Mouse (Mus musculus) layer of hippocampus, adult 9-11 months (tissue): Measurements from ENCODE around the gene Ly86.

Experiments used
- DNase-seq: peaks from one replicate; pipeline ENCODE4 v3.0.0; 2022

Gene Ly86

DNA sequence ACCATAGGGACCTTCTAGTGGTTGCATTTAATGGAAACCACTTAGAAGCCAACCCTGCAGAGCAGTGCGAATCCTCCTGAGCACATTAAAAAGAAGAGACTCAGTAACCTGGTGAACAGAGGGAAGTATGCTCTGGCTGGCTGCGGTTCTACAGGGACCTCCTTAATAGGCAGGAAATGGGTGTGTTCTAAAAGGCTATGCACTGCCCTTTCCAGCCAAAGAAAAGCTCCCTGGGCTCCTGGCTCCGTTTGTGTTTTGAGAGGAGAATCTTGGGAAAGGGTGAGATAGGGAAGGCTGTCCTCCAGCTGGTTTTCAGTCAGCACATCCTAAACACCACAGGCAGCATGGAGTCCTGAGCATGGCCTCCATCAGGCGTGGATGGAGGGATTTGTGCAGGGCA lies 8.9 kb downstream of the Ly86 start:
- DNase-seq: no peak

DNA sequence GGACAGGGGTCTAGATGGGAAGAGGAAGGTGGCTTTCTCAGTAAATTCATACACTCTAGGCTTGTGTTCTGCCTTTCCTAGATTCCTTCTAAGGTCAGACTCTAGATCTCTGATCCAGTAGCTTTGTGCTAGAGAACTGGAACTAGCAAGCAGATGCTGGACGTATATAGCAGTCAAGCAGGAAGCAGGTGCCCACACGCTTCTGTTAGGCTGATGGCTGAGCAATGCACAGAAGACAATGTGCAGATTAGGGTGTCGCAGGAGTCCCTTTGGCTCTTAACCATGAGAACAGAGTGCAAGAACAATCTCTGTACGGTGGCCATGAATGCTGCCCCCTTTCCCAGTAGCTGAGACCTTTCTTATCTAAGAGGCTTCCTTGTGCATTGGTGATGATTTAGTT lies 9.4 kb downstream of the Ly86 start:
- DNase-seq: no peak

- peak; percentile 51 for DNase-seq
Observed at GRCm38 (mm10) chr13:37355642-37356331, 10.8 kb downstream of the Ly86 start.

GRCm38 (mm10) chr13:37356549-37356948 lies 11.5 kb downstream of the Ly86 start:
- no peak for DNase-seq

GRCm38 (mm10) chr13:37358112-37358511 lies 13.1 kb downstream of the Ly86 start:
- DNase-seq: no peak

GRCm38 (mm10) chr13:37361249-37361648 lies 16.2 kb downstream of the Ly86 start:
- no peak for DNase-seq

GRCm38 (mm10) chr13:37364351-37364750 lies 19.3 kb downstream of the Ly86 start:
- DNase-seq: no peak

DNA sequence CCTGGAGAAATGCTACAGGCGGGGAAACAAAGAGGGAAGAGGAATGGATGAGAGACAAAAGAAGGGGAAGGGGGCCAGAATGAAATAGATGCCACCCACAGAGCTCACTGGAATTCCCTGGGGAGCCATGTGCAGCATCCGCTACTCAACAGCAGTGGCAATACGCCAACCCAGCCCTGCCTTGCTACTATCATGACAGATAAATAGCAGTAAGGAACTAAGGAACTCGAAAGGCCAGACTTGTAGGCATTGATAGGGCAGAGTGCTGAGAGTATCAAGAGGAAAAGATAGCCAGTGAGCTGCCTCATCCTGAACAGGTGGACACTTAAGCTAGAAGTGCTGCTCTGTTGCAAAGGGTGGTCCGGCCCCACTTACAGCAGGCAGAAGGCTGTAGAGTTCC lies 31.4 kb downstream of the Ly86 start:
- DNase-seq: no peak

- peak; percentile 82 for DNase-seq
Observed at GRCm38 (mm10) chr13:37388222-37389202, 43.5 kb downstream of the Ly86 start.

DNA sequence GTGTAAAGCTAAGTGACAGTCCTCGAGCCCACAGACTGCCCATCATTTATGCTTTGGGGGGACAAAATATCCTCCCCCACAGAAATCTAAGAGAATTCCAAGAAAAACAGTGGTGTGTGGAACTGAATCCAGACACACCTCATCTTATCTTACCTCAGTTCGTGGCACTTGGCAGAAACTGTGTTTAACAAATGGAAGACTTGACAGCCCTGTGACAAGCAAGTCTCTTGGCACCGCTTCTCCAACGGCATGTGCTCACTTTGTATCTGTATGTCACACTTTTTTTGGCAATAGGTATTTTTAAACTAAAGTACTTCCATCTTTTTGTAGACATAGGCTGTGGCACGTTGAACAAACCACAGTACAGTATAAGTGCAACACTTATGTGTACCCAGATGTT lies 44.3 kb downstream of the Ly86 start:
- DNase-seq: peak; percentile 14

GRCm38 (mm10) chr13:37398791-37399190 lies 53.8 kb downstream of the Ly86 start:
- DNase-seq: no peak

GRCm38 (mm10) chr13:37399340-37399739 lies 54.3 kb downstream of the Ly86 start:
- no peak for DNase-seq

- DNase-seq: no peak
Observed at GRCm38 (mm10) chr13:37402421-37402820, 57.4 kb downstream of the Ly86 start.

DNA sequence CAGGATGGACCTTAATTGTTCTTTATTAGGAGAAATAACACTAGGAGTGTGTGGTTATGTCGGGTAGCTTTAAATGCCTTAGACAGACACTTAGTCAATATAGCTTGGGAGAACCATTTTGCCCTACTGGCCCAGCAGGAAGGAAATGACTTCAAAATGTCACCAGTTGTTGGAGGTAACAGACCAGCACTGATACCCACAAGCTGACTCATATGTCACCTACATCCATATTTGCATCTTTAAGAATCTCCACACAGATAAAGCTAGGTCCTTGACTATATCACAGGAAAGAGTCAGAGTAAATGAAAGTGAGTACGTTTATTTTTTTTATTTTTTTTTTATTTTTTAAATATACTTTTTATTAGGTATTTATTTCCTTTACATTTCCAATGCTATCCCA lies 58.7 kb downstream of the Ly86 start:
- no peak for DNase-seq

DNA sequence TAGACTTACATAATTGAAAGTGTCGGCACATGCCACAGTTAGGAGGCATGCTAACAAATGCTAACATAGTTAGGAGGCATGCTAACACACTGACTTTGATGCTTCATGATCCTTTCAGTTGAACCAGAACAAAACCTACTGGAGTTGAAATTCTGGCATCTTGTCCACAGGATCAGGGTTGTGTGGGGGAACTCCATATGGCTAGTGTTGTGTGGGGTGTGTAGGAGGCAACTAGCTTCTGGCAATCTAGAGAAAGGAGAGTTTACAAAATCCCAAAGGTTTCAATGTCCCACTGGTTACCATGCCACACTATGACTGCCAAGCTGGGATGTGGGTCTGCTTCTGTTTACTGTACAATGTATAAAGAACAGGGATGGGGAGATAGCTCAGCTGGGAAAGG lies 70.7 kb downstream of the Ly86 start:
- DNase-seq: peak; percentile 85

DNA sequence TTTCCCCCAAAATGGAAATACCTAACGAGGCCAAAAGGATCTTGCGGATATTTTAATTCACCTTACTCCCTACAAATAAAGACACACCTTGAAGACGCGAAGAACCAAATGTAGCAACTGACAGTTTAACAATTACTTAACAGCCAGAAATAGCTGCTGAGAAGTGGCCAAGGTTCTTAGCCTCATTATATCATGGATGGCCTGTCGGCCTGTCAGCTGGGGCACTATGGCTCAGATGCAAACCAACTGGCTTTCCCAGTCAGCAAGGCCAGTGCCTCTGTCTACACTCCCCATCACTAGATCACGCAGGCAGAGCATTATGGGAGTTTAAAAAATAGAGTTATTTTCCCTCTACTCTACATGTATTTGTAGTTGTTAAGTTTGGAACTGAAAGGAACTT lies 78.4 kb downstream of the Ly86 start:
- no peak for DNase-seq

- DNase-seq: peak; percentile 32
Observed at GRCm38 (mm10) chr13:37424904-37425303, 79.9 kb downstream of the Ly86 start.

DNA sequence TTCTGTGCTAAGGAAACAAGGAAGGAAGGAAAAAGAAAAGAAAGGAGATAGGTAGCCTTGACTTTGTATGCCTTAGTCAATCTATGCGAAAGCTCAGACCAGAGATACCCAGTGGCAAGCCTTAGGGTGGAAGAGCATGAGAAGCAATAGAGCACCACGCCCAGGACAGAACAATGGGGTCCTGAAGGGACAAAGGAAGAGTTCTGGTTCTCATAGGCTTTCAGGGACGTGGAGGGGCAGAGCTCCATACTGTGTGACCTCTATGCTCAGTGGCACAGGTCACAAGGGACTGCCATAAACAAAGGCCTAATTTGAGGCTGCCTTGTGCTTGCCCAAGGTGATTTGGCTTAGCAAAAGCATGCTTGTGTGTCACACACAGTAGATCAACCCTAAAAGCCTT lies 80.4 kb downstream of the Ly86 start:
- DNase-seq: no peak

DNA sequence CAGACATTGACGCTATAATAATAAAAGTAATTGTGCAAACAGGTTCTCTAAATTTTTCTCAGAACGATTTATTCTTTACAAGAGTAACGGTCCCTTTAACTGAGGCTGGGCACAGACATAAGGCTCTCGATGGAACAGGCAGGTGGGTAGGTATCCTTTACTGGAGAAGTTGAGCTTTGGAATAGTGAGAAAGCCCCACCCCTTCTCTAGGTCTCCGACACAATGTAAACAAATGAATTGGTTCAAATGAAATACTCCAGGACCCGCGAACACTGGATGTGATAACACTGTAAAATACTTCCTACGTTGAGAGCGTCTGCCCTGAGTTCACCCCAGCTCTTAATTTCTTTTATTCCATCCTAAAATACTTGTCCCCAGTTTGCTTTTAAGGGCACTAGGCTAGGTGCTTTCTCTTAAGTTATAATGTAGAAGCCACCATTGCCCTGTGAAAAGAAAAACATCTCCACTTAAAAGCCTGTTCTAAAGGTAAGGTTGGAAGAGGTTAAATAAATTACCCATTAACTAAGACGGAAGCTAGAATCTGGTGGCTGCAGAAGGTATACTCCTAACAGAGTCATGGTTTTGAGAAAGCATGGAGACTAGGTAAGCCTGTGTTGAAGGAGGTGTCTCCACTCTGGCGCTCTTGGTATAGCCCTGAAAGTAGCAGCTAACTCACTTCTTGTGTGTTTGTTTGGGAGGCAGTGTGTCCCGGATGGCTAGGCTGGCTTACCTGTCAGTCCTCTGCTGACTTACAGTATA lies 81.7 kb downstream of the Ly86 start:
- DNase-seq: no peak

DNA sequence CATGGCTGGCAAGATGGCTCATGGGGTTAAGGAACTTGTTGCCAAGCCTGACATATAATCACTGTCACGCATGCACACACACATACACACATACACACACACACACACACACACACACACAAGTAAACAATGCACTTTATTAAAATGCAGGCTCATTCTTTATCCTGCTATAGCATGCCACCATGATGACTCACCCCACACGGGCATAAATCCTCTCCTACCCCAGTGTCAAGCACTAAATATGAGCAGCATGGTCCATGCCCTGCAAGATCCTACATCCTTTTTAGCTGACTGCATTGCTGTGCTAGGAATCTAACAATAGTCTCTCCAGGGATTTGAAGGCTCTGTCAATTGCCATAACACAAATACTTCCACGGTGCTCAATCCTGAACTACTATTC lies 83.5 kb downstream of the Ly86 start:
- no peak for DNase-seq

DNA sequence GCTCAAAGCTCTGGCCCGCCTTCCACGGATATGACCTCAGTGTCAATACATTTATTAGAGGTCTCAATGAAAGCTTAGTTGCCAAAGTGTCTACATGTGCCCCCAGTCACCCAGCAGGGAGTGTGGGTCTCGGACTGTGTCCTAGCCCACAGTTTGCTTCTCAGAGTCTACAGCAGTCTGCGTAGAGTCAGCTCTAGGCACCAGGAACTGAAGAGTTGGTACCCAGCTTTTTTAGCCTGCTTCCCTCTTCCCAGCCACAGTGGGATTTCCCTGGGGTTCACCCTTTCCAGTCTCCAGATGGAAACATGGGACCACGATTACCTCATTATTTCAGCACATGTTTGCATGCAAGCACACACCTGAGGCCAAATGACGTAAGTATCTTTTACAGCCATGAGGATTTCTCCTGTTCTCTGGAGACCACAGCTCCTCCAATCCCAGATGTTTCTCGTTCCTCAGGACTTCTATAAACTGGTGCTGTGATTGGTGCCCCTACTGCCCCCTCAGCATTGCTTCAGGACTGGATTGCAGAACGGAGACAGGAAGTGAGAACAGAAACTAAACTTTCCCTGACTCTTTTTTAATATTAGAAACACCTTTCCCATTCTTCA lies 84.8 kb downstream of the Ly86 start:
- DNase-seq: no peak

- no peak for DNase-seq
Observed at GRCm38 (mm10) chr13:37431707-37432106, 86.7 kb downstream of the Ly86 start.

- DNase-seq: no peak
Observed at GRCm38 (mm10) chr13:37432653-37433052, 87.6 kb downstream of the Ly86 start.
